Mouse (Mus musculus) G1E (cell line): ENCODE measurements around the gene Gemin4. TPM values are rescaled to one million over a fixed set of nuclear protein-coding genes. Genes with fewer than 3 reads are reported as not detected.

Experiments used
- ATAC-seq: 2 replicates; pipeline ENCODE4 v1.8.0; 2016; ENCODE audit warnings: mild to moderate bottlenecking; ENCODE audit not compliant: insufficient number of reproducible peaks, poor library complexity, low FRiP score, severe bottlenecking; ENCODE audit errors: extremely low read depth
- DNase-seq: peaks from one replicate; pipeline ENCODE4 v3.0.0; 2012; ENCODE audit warnings: low spot score
- H3K27me3 ChIP-seq: 2 replicates; pipeline ENCODE4 v1.6.1; 2012; ENCODE audit warnings: mild to moderate bottlenecking, low read length, inconsistent platforms; ENCODE audit not compliant: insufficient read depth
- H3K36me3 ChIP-seq: replicated peaks from 2 replicates; pipeline ENCODE3; 2012; ENCODE audit warnings: mild to moderate bottlenecking, inconsistent platforms
- H3K4me1 ChIP-seq: 2 replicates; pipeline ENCODE4 v1.6.1; 2012; ENCODE audit warnings: low read depth, low read length, inconsistent platforms, mixed read lengths; ENCODE audit not compliant: insufficient read depth
- H3K4me3 ChIP-seq: 2 replicates; pipeline ENCODE4 v1.5.1; 2012; ENCODE audit warnings: low read depth, mild to moderate bottlenecking, inconsistent platforms, low read length, moderate library complexity, mixed read lengths
- H3K9me3 ChIP-seq: replicated peaks from 2 replicates; pipeline ENCODE4 v1.6.1; 2012; ENCODE audit warnings: inconsistent platforms
- CTCF ChIP-seq: IDR thresholded peaks from 2 replicates; pipeline ENCODE4 v1.5.1; 2012; ENCODE audit warnings: low read depth, low read length, inconsistent platforms, mixed read lengths
- GATA1 ChIP-seq: IDR thresholded peaks from 2 replicates; pipeline ENCODE4 v1.6.1; 2012; ENCODE audit warnings: borderline replicate concordance, low read length, inconsistent platforms, mixed read lengths
- GATA2 ChIP-seq: IDR thresholded peaks from 2 replicates; pipeline ENCODE4 v1.6.1; 2012; ENCODE audit warnings: low read depth, low read length, inconsistent platforms, borderline replicate concordance
- POLR2AphosphoS5 ChIP-seq: IDR thresholded peaks from 2 replicates; pipeline ENCODE4 v1.6.1; 2012; ENCODE audit warnings: low read depth, low read length, inconsistent platforms; ENCODE audit not compliant: insufficient replicate concordance
- TAL1 ChIP-seq: conservative IDR thresholded peaks from 2 replicates; pipeline ENCODE4 v1.6.1; 2012; ENCODE audit warnings: low read depth, low read length, inconsistent platforms, mixed read lengths
- polyA plus RNA-seq: library from polyadenylated mRNA; stranded (reverse); fragments of >175 nt; gene quantifications from 2 replicates; pipeline ENCODE4 v1.2.3, GENCODE M21; 2012
- total RNA-seq, 2 experiments: library from RNA; stranded (forward) in 1 of 2; stranded (reverse) in 1 of 2; fragments of 200-1000 nt in 1 of 2; fragments of >200 nt in 1 of 2; fragmentation: Nextera tagmentation in 1 of 2; gene quantifications; 2 replicates each; pipeline ENCODE4 v1.2.3; 2014 to 2017

Gene Gemin4
- total and polyA plus RNA-seq, 3 experiments, result 4.7 to 21.9 (median 19.1) TPM

DNA sequence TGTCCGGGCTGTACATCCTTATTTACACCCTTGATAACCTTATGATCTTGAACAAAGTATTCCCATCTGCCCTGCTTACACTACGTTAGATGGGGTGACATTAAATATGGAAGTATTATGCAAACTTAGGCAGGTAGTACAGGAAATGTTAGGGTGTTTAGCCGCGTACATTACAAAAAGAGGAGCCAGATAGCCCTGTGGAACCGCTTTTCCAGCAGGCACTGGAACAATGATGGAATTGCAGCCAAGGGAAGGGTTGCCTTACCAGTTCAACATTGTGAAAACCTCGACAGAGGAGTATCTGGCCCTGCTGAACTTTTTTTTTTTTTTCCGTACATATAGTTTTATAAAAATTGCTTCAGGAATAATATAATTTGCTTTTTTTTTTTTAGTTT lies 37.3 kb downstream of the Gemin4 start:
- Histone ChIP-seq H3K4me1 (peaks cover 20% of the 10 kb centered on the region), H3K27me3 (no peaks in the 10 kb centered on the region), H3K4me3 (peak overlapping the region; percentile 99), H3K36me3 (peaks cover 49% of the 10 kb centered on the region), H3K9me3 (no peaks in the 10 kb centered on the region)
- DNase-seq (no peak), ATAC-seq (no peak)
- TF ChIP-seq CTCF (no peak), TAL1 (no peak), POLR2AphosphoS5 (no peak), GATA2 (no peak), GATA1 (no peak)

DNA sequence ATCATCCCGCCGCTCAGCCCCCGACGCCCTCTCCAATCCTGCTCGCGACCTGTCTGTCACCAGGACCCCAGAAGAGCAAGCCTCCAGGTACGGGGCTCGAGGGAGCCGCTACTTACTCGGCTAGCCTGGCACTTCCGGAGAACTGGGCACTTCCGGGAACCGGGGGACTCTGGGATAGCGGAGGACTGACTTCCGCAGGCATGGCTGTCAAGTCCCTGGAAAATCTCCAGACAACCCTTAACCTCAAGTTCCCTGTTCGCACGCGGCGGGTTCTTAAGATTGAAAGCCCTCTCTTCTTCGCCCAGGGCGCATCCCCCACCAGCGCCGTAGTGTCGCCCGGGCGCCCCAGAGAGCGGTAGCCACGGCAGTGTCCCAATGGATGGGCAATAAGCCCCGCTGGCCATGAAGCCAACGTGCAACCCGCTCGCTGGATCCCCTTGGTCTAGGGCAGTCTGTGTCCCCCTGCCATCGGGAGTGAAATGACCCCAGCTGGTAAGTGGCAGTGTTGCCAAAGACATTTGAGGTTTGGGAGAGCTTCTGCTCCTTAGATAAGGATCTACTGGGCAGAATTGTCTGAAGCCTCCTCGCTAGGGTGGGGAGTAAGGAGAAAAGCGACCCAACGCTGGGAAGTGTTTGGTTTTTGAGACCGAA lies 37.8 kb downstream of the Gemin4 start, which contains the start of the genes Vps53 and Fam57a:
Gene Vps53, minus strand, starts transcription at position 153 of the 651 bp plus-strand sequence.
Gene Fam57a, plus strand, starts transcription at position 177 of the 651 bp plus-strand sequence.
- H3K36me3 ChIP-seq, result peaks cover 50% of the 10 kb centered on the region
- H3K4me3 ChIP-seq, result peak within 1 kb of the TSS; percentile 99
- no peaks in the 10 kb centered on the region for H3K9me3 ChIP-seq
- TF ChIP-seq CTCF (no peak), POLR2AphosphoS5 (no peak), GATA1 (no peak), TAL1 (no peak), GATA2 (no peak)
- peaks cover 20% of the 10 kb centered on the region for H3K4me1 ChIP-seq
- DNase-seq, result peak; percentile 86
- ATAC-seq, result peak; percentile 57
- H3K27me3 ChIP-seq, result no peaks in the 10 kb centered on the region

DNA sequence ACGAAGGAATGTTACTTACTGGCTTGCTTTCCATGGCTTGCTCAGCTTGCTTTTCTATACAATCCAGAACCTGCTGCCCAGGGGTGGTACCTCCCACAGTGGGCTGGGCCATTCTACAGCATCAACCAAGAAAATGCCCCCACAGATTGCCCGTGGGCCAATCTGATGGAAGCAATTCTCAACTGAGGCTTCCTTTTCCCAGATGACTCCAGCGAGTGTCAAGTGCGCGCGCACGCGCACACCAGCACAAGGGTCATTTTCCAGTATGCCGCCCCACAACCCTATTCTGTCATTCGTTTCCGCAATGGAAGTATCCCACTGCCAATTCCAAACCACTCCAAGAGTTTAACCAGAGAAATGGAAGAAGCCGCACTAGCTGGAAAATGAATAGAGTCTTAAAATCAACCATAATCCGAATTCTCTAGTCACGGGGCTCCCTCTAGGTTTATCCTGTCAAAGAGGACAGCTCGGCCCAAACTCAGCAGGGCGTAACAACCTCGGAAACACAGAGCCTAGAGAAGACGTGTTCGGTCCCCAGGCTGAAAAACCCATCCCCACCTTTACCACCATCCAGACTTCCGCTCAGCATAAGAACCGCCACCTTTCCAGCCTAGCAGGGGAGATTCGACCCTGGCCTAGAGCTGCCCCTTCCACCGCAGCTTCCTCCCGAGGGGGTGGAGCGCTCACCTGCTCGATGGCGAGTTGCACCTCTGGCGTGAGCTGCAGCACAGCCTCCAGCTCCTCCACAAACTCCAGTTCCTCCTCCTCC lies 38.6 kb downstream of the Gemin4 start:
- H3K9me3 ChIP-seq, result no peaks in the 10 kb centered on the region
- peak; percentile 34; the same call in 1 of the 2 replicates for ATAC-seq
- peak; percentile 48 for DNase-seq
- H3K4me1 ChIP-seq, result peaks cover 20% of the 10 kb centered on the region
- peak overlapping the region; percentile 99 for H3K4me3 ChIP-seq
- H3K27me3 ChIP-seq, result no peaks in the 10 kb centered on the region
- H3K36me3 ChIP-seq, result peaks cover 52% of the 10 kb centered on the region
- no peak for TF ChIP-seq GATA2
- no peak for TF ChIP-seq GATA1
- no peak for TF ChIP-seq TAL1
- TF ChIP-seq CTCF, result no peak
- no peak for TF ChIP-seq POLR2AphosphoS5

DNA sequence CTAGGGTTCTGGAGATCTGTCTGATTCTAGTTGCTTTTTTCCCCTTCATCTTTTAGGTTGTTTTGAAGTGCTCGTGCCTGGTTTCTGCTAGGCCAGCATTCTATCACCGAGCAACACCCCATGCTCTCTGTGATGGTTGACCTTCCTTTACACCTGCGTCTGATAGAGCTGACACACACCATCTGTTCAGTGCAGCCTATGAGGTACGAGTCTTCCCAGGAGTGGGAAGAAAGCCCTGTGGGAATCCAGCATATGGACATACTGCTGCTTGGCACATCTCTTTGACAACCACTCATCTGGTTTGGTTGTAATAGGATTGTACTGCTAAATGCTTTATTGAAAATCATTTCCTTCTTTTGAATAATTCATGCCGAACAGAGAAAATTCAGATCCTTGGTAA lies 47.3 kb downstream of the Gemin4 start:
- peaks cover 3% of the 10 kb centered on the region; the same call in 1 of the 2 replicates for H3K4me1 ChIP-seq
- ATAC-seq, result no peak
- H3K4me3 ChIP-seq, result no peak overlapping the region
- H3K27me3 ChIP-seq, result no peaks in the 10 kb centered on the region
- H3K9me3 ChIP-seq, result no peaks in the 10 kb centered on the region
- DNase-seq, result no peak
- H3K36me3 ChIP-seq, result peaks cover 64% of the 10 kb centered on the region
- TF ChIP-seq CTCF, result no peak

DNA sequence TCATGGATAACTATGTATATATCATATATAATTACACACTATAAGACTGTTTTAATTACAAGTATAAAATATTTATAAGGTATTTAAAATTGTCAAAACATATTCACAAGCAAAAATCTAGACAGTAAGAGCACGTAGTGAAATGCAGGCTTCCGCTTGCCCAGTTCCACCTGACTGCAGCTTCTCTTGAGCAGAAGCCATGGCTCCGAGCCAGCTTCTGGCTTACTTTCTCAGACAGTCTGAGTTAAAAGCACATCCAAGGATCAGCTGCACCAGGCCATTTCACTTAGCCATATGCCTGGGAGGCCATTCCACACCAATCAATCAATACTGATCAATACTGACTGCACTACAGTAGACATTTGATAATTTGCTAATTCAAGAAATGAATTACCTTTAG lies 48.5 kb downstream of the Gemin4 start:
- no peaks in the 10 kb centered on the region for H3K9me3 ChIP-seq
- H3K4me1 ChIP-seq, result peaks cover 3% of the 10 kb centered on the region; the same call in 1 of the 2 replicates
- TF ChIP-seq GATA2 (no peak), CTCF (no peak), TAL1 (no peak), POLR2AphosphoS5 (no peak), GATA1 (no peak)
- no peak for ATAC-seq
- H3K27me3 ChIP-seq, result no peaks in the 10 kb centered on the region
- no peak for DNase-seq
- H3K36me3 ChIP-seq, result peaks cover 60% of the 10 kb centered on the region
- H3K4me3 ChIP-seq, result no peak overlapping the region

DNA sequence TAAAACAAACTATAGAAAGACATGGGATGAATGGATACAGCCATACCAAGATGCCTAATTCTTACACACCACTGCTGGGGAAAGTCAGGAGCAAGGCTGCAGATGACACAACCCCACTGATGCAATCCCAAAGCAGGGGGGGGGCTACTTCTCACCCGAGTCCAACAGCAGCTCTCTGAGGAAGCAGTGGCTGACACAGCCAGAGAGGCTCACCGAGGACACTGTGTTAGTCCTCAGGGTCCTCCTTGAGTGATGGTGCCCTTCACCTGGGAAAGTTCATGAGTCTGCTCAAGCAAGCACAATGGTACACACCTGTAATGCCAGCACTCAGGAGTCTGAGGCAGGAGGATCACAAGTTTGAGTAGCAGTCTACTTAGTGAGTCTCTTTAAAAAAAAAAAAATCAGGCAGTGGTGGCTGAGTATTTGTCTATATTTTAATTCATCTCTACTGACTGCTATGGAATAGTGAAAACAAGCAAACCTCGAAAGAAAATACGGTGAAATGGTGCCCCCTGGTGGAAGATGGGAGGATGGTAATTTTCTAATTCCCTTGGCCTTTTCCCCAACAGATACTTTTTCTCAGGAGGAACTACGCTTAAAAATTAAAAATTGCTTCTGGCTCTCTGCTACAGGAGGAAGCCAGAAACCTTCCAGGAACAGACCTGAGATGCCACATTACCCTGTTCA lies 50.2 kb downstream of the Gemin4 start:
- ATAC-seq, result no peak
- no peaks in the 10 kb centered on the region for H3K27me3 ChIP-seq
- H3K4me3 ChIP-seq, result no peak overlapping the region
- peak; percentile 27 for DNase-seq
- H3K4me1 ChIP-seq, result peaks cover 3% of the 10 kb centered on the region; the same call in 1 of the 2 replicates
- no peak for TF ChIP-seq GATA2
- TF ChIP-seq CTCF, result peak; percentile 44
- H3K36me3 ChIP-seq, result peaks cover 57% of the 10 kb centered on the region
- no peaks in the 10 kb centered on the region for H3K9me3 ChIP-seq
